Comparison of ENCODE assay signal across 8 mouse cellular contexts in genomic region chr2:119288270-119288882, GRCm38 (mm10). TPM values are rescaled to one million over a fixed set of nuclear protein-coding genes. Genes with fewer than 3 reads are reported as not detected.
DNase-seq lines count a peak whose midpoint lies in the region; ATAC-seq and TF ChIP-seq lines count a peak whose summit lies in the region.

Gene Vps18 (plus strand): TSS chr2:119288740.

- peak; percentile 82 for TF ChIP-seq RAD21 in MEL (IDR thresholded peaks at IDR 0.05; ENCODE audit: low read depth, low read length)

- H3K4me1 ChIP-seq in MEL (ENCODE audit: control insufficient read depth in 1 of 2, insufficient read depth in 2 of 2, low read length in 2 of 2) = peaks cover 0 to 7% of the 10 kb centered on the region in 2 experiments; a peak in 1 of 4 replicates
- H3K4me1 ChIP-seq in cerebellum, adult 2 months (ENCODE audit: control insufficient read depth, insufficient read depth, low read length) = peaks cover 17% of the 10 kb centered on the region
- peaks cover 5% of the 10 kb centered on the region; the same call in 1 of the 2 replicates for H3K4me1 ChIP-seq in forebrain, postnatal 0 days (ENCODE audit: insufficient read depth)
- peaks cover 9% of the 10 kb centered on the region for H3K4me1 ChIP-seq in lung, embryonic 15.5 days

- peak; percentile 98 for DNase-seq in MEL (ENCODE audit: low read depth, low spot score)
- DNase-seq in cerebellum, adult 2 months = peak; percentile 98 to 99
- DNase-seq in forebrain, postnatal 0 days = peak; percentile 99
- peak; percentile 99 for DNase-seq in heart, postnatal 4 days
- DNase-seq in layer of hippocampus, adult 8-10 months (ENCODE audit: low spot score in 2 of 2) = peak; percentile 97 to 98
- peak; percentile 92 for DNase-seq in ovary, adult 18-20 months (ENCODE audit: low spot score)
- DNase-seq in thymus, postnatal 0 days (ENCODE audit: low spot score) = peak; percentile 98

- H3K9ac ChIP-seq in MEL (ENCODE audit: control insufficient read depth, low read depth, low read length, poor library complexity, severe bottlenecking) = peak within 1 kb of the TSS; percentile 86
- peak within 1 kb of the TSS; percentile 70 for H3K9ac ChIP-seq in forebrain, postnatal 0 days
- peak within 1 kb of the TSS; percentile 76 for H3K9ac ChIP-seq in lung, embryonic 15.5 days

- H3K27me3 ChIP-seq in MEL (ENCODE audit: control insufficient read depth in 1 of 2, insufficient read depth in 2 of 2, low read length in 2 of 2) = no peaks in the 10 kb centered on the region
- H3K27me3 ChIP-seq in cerebellum, adult 2 months (ENCODE audit: control insufficient read depth, insufficient read depth, low read length) = no peaks in the 10 kb centered on the region
- no peaks in the 10 kb centered on the region for H3K27me3 ChIP-seq in forebrain, postnatal 0 days (ENCODE audit: insufficient read depth, low read length)
- H3K27me3 ChIP-seq in lung, embryonic 15.5 days = no peaks in the 10 kb centered on the region

- H3K27ac ChIP-seq in MEL (ENCODE audit: control insufficient read depth, low read depth, low read length) = peak within 1 kb of the TSS; percentile 93
- peak within 1 kb of the TSS; percentile 55 for H3K27ac ChIP-seq in cerebellum, adult 2 months (ENCODE audit: insufficient read depth, low read length)
- peak within 1 kb of the TSS; percentile 71 for H3K27ac ChIP-seq in forebrain, postnatal 0 days (ENCODE audit: low read depth, low read length)
- H3K27ac ChIP-seq in lung, embryonic 15.5 days = peak within 1 kb of the TSS; percentile 42

- H3K79me2 ChIP-seq in MEL (ENCODE audit: control insufficient read depth, insufficient read depth, low read length, poor library complexity) = peaks cover 24% of the 10 kb centered on the region

- peak; percentile 54 to 86 for TF ChIP-seq POLR2A in MEL (IDR thresholded peaks at IDR 0.05; ENCODE audit: control insufficient read depth in 1 of 2, insufficient read depth in 1 of 2, low read depth in 1 of 2, low read length in 2 of 2, poor library complexity in 1 of 2)
- peak; percentile 61; the same call in 1 of the 2 replicates for TF ChIP-seq POLR2A in cerebellum, adult 2 months (IDR thresholded peaks at IDR 0.05; ENCODE audit: borderline replicate concordance, insufficient read depth, low read length)

- no peaks in the 10 kb centered on the region; a peak in 2 of 4 replicates for H3K36me3 ChIP-seq in MEL (ENCODE audit: control insufficient read depth in 1 of 2, insufficient read depth in 2 of 2, low read length in 2 of 2)
- peaks cover 32% of the 10 kb centered on the region for H3K36me3 ChIP-seq in forebrain, postnatal 0 days (ENCODE audit: insufficient read depth)
- H3K36me3 ChIP-seq in lung, embryonic 15.5 days = peaks cover 33% of the 10 kb centered on the region

- peak; percentile 94 to 100 (median 95); a peak in 5 of 6 replicates for TF ChIP-seq CTCF in MEL (IDR thresholded peaks at IDR 0.05 in 2 of 3, conservative IDR thresholded peaks at IDR 0.05 in 1 of 3; ENCODE audit: control insufficient read depth in 1 of 3, insufficient read depth in 1 of 3, low read depth in 2 of 3, low read length in 3 of 3, poor library complexity in 1 of 3, severe bottlenecking in 1 of 3)
- TF ChIP-seq CTCF in cerebellum, adult 2 months (IDR thresholded peaks at IDR 0.05; ENCODE audit: borderline replicate concordance, insufficient read depth, low read depth, low read length) = peak; percentile 97
- TF ChIP-seq CTCF in forebrain, postnatal 0 days (IDR thresholded peaks at IDR 0.05; ENCODE audit: low read depth) = peak; percentile 100

- H3K9me3 ChIP-seq in MEL (replicated peaks; ENCODE audit: insufficient read depth, low read length) = no peaks in the 10 kb centered on the region
- no peaks in the 10 kb centered on the region for H3K9me3 ChIP-seq in forebrain, postnatal 0 days (ENCODE audit: low read length)
- no peaks in the 10 kb centered on the region for H3K9me3 ChIP-seq in lung, embryonic 15.5 days

- under 1% methylated on average over 31 of the region's 31 CpGs for WGBS in cerebellum, adult 2 months
- WGBS in forebrain, postnatal 0 days = 1% methylated on average over 31 of the region's 31 CpGs
- WGBS in lung, embryonic 15.5 days = under 1% methylated on average over 31 of the region's 31 CpGs

- peak within 1 kb of the TSS; percentile 88 for H3K4me2 ChIP-seq in forebrain, postnatal 0 days (ENCODE audit: low read depth)
- peak within 1 kb of the TSS; percentile 87 for H3K4me2 ChIP-seq in lung, embryonic 15.5 days

- peak in 1 of 2 experiments; percentile 46; a peak in 1 of 4 replicates for TF ChIP-seq EP300 in MEL (IDR thresholded peaks at IDR 0.05; ENCODE audit: low read depth in 1 of 2, low read length in 2 of 2)

- peak; percentile 98 for ATAC-seq in forebrain, postnatal 0 days
- ATAC-seq in lung, embryonic 15.5 days (ENCODE audit: borderline replicate concordance, extremely low read depth, low FRiP score, low TSS enrichment) = peak; percentile 92

- H3K4me3 ChIP-seq in MEL (ENCODE audit: control insufficient read depth in 1 of 2, insufficient read depth in 1 of 2, low read depth in 2 of 2, low read length in 2 of 2) = peak within 1 kb of the TSS; percentile 80 to 81
- H3K4me3 ChIP-seq in cerebellum, adult 2 months (replicated peaks; ENCODE audit: insufficient read depth, low read depth, low read length) = peak within 1 kb of the TSS; percentile 67
- peak within 1 kb of the TSS; percentile 66 for H3K4me3 ChIP-seq in forebrain, postnatal 0 days (ENCODE audit: low read depth, low read length)
- H3K4me3 ChIP-seq in lung, embryonic 15.5 days = peak within 1 kb of the TSS; percentile 77

TF ChIP-seq in MEL, 35 proteins besides CTCF, POLR2A, EP300 and RAD21:
- TF ChIP-seq USF1 (IDR thresholded peaks at IDR 0.05; ENCODE audit: low read depth, low read length) (peak; percentile 87), MAZ (IDR thresholded peaks at IDR 0.05; ENCODE audit: low read depth, low read length) (peak; percentile 97), GABPA (IDR thresholded peaks at IDR 0.05; ENCODE audit: low read depth, low read length) (no peak), POLR2AphosphoS2 (IDR thresholded peaks at IDR 0.05; ENCODE audit: low read length) (peak; percentile 61; the same call in 1 of the 2 replicates), TCF12 (IDR thresholded peaks at IDR 0.05; ENCODE audit: low read depth, low read length) (peak; percentile 66), ELF1 (IDR thresholded peaks at IDR 0.05; ENCODE audit: low read depth, low read length) (peak; percentile 77), RCOR1 (IDR thresholded peaks at IDR 0.05; ENCODE audit: low read depth, low read length) (peak; percentile 51; the same call in 1 of the 2 replicates), GATA1 (IDR thresholded peaks at IDR 0.05; ENCODE audit: low read depth, low read length) (no peak), TAL1 (IDR thresholded peaks at IDR 0.05; ENCODE audit: low read length) (no peak), USF2 (IDR thresholded peaks at IDR 0.05; ENCODE audit: borderline replicate concordance in 1 of 2, insufficient read depth in 1 of 2, low read depth in 1 of 2, low read length in 2 of 2) (no peak), E2F4 (IDR thresholded peaks at IDR 0.05; ENCODE audit: borderline replicate concordance, low read depth, low read length) (no peak), ZMIZ1 (IDR thresholded peaks at IDR 0.05; ENCODE audit: low read depth, low read length) (peak; percentile 87), HCFC1 (IDR thresholded peaks at IDR 0.05; ENCODE audit: low read depth, low read length) (peak; percentile 91), NELFE (IDR thresholded peaks at IDR 0.05; ENCODE audit: low read depth, low read length) (peak; percentile 83), MXI1 (IDR thresholded peaks at IDR 0.05; ENCODE audit: low read depth, low read length) (peak; percentile 72), MAX (IDR thresholded peaks at IDR 0.05; ENCODE audit: low read length) (peak; percentile 84), MYC (IDR thresholded peaks at IDR 0.05; ENCODE audit: low read depth, low read length) (0 out of 2 replicates have a peak, but pooled peaks have one; percentile 34), ETS1 (IDR thresholded peaks at IDR 0.05; ENCODE audit: low read depth, low read length) (peak; percentile 80), MEF2A (IDR thresholded peaks at IDR 0.05; ENCODE audit: extremely low read depth, insufficient replicate concordance, low read depth, low read length, poor library complexity, severe bottlenecking) (0 out of 2 replicates have a peak, but pooled peaks have one; percentile 13), TBP (IDR thresholded peaks at IDR 0.05; ENCODE audit: low read depth, low read length) (peak; percentile 69; the same call in 1 of the 2 replicates), POLR2AphosphoS5 (IDR thresholded peaks at IDR 0.05; ENCODE audit: borderline replicate concordance, low read depth, low read length) (no peak; the same call in 1 of the 2 replicates), ZC3H11A (IDR thresholded peaks at IDR 0.05; ENCODE audit: low read depth, low read length) (peak; percentile 76), SIN3A (IDR thresholded peaks at IDR 0.05; ENCODE audit: low read length) (peak; percentile 96), SMC3 (IDR thresholded peaks at IDR 0.05; ENCODE audit: low read depth, low read length) (peak; percentile 87), UBTF (IDR thresholded peaks at IDR 0.05; ENCODE audit: borderline replicate concordance, insufficient read depth, low read depth, low read length) (0 out of 2 replicates have a peak, but pooled peaks have one; percentile 33), ZNF384 (IDR thresholded peaks at IDR 0.05; ENCODE audit: low read depth, low read length) (peak; percentile 46), NRF1 (IDR thresholded peaks at IDR 0.05; ENCODE audit: insufficient read depth, low read depth, low read length, poor library complexity, severe bottlenecking) (peak; percentile 45; the same call in 1 of the 2 replicates), JUND (IDR thresholded peaks at IDR 0.05; ENCODE audit: low read depth, low read length) (no peak)
TF ChIP-seq in MEL: peak in this region for 21.

RNA-seq across cellular contexts. Expression of gene Vps18, which starts in this region (rescaled TPM):
- total RNA-seq in MEL (2012; rRNA removed) = 24.8 and 28.0 TPM in 2 replicates
- 10 to 100 TPM in 1 of 2 experiments, not detected in 1; 30.4 TPM for polyA plus RNA-seq in MEL (2012; ENCODE audit: insufficient read depth in 1 of 2, insufficient read length in 2 of 2, low read depth in 1 of 2, low replicate concordance in 2 of 2, missing spikeins in 1 of 2)
- 37.8 and 38.8 TPM in 2 replicates for polyA plus RNA-seq in cerebellum, adult 2 months (2012; rRNA removed)
- total RNA-seq in forebrain, postnatal 0 days (2014; rRNA removed) = 22.5 and 26.7 TPM in 2 replicates
- 17.5 and 22.3 TPM in 2 replicates for polyA plus RNA-seq in forebrain, postnatal 0 days (2015; fragmentation: Nextera tagmentation; extraction: Ambion mirVana)
- 10 to 100 TPM; 13.9 to 14.0 TPM for total RNA-seq in heart, postnatal 4 days (2021)
- 10 to 100 TPM; 42.9 to 47.2 (median 45.5) TPM for total RNA-seq in layer of hippocampus, adult 8-10 months (2022)
- 18.3 and 19.1 TPM in 2 replicates for polyA plus RNA-seq in lung, embryonic 15.5 days (2015; fragmentation: Nextera tagmentation; extraction: Ambion mirVana)
- 12.3 and 12.4 TPM in 2 replicates for polyA plus RNA-seq in thymus, postnatal 0 days (2015; fragmentation: Nextera tagmentation; extraction: Ambion mirVana)

Comparison
In these comparisons a context has a peak if more than half of its experiments do, and no peak if none do; other contexts are left out.
1. Peak in every context shown above with its lines: DNase-seq, ATAC-seq, H3K4me3 ChIP-seq and H3K27ac ChIP-seq.
2. H3K27ac ChIP-seq: peak in every context shown above with its lines; median percentile 93 in MEL; 71 in forebrain, postnatal 0 days; 55 in cerebellum, adult 2 months; 42 in lung, embryonic 15.5 days.